Mouse (Mus musculus) lung, postnatal 0 days (tissue): ENCODE measurements at regions not wholly inside any gene's neighbourhood (a gene's known extent, or its start where the extent isn't known, plus 50 kb on each side); places are given as distances from the start of the nearest gene placed in this dataset.

Source experiments
- CTCF ChIP-seq: IDR thresholded peaks from 2 replicates; pipeline ENCODE4 v1.5.1; 2016; ENCODE audit warnings: antibody characterized with exemption, mild to moderate bottlenecking
- EP300 ChIP-seq: IDR thresholded peaks from 2 replicates; pipeline ENCODE4 v1.6.1; 2016; ENCODE audit warnings: antibody characterized with exemption, mild to moderate bottlenecking, control low read depth

GRCm38 (mm10) chr12:77819456-77819855 lies 374.6 kb upstream of the Gm6657 start:
- TF ChIP-seq CTCF (no peak), EP300 (no peak)
